Mouse (Mus musculus): ENCODE data around the gene Gm20517.

Gene Gm20517

GRCm38 (mm10) chr17:47678702-47679101, 67.3 kb downstream of the Gm20517 start:
- DNase-seq (ENCODE audit: low spot score) = no peak

DNA sequence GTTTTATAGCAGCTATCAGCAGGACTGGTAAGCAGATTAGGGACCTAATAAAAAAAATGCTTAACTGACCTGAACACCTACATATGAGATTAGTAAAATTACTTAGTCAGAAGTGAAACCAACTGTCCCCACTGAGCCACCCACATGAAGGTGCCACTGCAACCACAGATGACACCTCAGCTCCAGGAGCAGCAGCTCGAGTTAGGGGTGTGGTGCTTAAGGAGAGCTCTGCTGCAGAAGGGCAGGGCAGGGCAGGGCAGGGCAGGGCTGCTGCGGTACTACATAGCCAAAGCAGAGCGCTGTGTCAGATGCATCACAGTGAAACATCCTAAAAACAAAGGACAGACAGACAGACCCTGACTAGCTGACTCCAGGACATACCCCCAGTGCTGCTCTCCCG, 71.4 kb downstream of the Gm20517 start:
- no peak for DNase-seq (ENCODE audit: low spot score)

GRCm38 (mm10) chr17:47687409-47688343, 76.3 kb downstream of the Gm20517 start:
- DNase-seq (ENCODE audit: low spot score) = peak; percentile 75

- DNase-seq (ENCODE audit: low spot score) = no peak
Observed at GRCm38 (mm10) chr17:47688344-47688607, 76.9 kb downstream of the Gm20517 start, which contains the start of gene Tomm6. Gene Tomm6, minus strand, starts transcription at chr17:47688386.

DNA sequence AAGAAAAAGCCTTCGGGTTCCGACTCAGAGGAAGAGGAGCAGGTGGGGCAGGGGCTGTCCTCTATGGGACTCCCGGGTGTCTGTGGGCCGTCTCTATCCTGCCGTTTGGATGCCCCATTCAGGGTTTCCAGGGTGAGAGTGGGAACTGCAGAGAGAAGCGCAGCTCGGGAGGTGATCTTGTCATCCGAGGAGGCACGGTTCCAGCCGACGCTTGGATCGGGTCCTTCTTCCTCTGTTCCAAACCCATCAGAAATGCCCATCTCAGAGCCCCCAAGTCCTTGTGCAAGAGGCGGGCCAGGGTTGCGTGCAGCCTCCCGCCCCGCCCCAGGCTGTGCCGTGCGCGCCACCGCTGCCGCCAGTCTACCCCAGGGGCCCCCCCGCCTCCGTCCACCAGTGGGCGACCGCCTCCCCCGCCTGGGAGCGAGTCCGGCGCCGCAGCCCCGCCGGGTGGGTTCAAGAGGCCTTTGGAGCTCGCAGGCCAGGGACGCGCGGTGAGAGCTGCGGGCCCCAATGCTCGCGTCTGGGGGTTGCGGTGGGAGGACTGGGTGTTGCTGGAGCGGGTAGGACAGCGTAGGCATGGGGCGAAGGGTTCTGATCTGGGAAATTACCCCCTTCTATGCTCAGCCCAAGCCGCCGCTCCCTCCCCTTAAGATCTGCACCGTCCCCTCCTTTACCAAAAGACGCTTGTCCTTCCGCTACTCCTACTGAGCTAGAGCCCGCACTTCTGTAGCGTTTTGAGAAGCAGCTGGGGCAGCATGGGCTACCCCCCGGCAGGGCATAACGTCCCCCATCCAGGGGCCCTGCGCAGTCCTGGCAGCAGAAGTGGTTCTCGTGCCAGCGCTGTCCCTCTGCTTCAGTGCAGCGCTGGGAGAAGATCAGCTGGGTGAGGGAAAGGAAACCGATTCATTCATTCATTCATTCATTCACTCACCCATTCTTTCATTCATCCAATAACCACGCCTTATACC, 77.5 kb downstream of the Gm20517 start, which contains the start of gene Frs3:
Frs3 (plus strand) TSS at position 423 of the 968 bp plus-strand sequence.
- no peak for DNase-seq (ENCODE audit: low spot score)

DNA sequence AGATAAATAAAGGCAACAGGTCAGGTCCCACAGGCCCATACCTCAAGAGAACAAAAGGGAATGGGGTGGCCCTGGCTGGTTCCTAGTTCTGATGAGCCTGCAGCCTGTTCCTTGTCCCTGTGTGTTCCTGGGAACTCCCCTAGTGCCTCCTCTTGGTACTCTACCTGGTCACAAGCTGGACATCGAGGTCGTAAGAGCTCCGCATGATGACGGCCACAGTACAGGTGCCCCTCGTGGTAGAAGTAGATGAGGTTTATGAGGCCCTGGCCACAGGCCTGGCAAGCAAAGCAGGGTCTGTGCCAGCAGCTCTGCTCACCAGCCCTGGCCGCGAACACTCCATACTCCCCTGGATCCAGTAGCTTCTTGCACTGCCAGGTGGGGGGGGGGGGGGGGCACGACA, 78.5 kb downstream of the Gm20517 start:
- no peak for DNase-seq (ENCODE audit: low spot score)

DNA sequence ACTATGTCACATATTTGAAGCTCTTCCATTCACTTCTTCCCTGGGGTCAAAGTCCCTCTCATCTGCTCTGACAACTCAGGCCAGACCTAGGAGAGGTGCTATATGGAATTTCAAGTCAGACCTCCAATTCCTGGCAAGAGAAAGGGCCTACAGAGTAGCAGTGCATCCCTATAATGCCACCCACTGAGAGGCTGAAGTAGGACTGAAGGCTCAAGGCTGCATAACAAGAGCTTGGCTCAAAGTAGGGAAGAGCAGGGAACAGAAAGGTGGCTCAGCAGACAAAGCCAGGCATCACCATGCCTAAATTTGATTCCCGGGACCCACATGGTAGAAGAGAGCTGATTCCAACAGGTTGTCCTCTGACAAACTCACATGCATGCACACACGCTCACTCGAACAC, 80.3 kb downstream of the Gm20517 start:
- DNase-seq (ENCODE audit: low spot score) = no peak

DNA sequence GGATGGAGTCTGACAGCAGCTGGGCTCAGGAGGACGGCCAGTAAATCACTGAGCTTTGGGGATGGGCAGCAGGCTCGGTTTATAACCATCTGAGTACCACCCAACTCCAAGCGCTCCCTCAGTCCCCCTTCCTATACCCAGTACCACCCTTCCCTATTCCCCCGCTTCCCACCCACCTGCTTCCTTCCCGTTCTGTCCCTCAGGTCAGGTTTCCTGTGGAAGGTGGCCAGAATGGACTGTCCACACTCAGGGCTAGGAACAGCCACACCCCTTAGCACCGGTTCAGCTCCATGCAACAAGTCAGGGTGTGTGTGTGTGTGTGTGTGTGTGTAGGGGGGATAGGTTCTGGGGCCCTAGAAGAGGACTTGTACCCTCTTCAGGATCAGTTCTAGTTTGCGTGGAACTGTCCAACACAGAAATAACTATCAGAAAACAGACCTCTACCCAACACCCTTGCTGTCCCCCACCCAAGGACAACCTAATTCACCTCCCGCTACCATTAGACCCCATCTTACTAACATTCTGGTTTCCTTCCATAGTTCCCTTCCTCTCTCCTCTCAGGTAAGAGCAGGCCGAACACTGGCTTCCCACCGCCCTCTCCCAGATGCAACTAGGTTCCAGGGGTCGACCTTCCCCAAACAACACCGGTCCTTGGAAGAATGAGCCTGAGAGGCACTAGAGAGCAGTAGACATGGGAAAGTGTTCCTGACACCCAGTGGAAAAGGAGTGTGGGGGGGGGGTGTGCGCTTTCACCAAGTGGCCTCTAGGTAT, 82.5 kb downstream of the Gm20517 start:
- DNase-seq (ENCODE audit: low spot score) = no peak

GRCm38 (mm10) chr17:47694442-47694502, 82.9 kb downstream of the Gm20517 start, which contains the start of gene Gm21981:
Gene Gm21981, minus strand, starts transcription at chr17:47694455.
- DNase-seq (ENCODE audit: low spot score) = no peak

- peak; percentile 94 for DNase-seq (ENCODE audit: low spot score)
Observed at GRCm38 (mm10) chr17:47694503-47695336, 83.3 kb downstream of the Gm20517 start, which contains the start of gene Prickle4. Gene Prickle4, minus strand, starts transcription at chr17:47694736.

DNA sequence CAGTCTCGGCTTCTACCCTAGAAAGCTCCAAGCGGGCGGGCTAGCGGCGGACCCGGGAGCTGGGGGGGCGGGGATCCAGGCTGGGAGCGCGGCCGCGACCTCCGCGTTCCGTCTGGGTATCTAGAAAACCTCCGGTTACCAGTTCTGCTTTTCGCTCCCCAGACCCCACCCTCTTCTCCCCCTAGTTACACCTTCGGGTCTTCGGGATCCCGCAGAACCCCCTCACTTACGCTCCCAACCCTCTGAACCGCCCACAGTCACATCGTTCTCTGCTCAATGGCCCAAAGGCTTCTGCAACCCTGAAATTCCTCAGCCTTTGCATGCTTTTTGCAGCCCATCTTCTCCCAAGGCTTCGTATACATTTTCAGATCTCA, 83.9 kb downstream of the Gm20517 start:
- DNase-seq (ENCODE audit: low spot score) = no peak

DNA sequence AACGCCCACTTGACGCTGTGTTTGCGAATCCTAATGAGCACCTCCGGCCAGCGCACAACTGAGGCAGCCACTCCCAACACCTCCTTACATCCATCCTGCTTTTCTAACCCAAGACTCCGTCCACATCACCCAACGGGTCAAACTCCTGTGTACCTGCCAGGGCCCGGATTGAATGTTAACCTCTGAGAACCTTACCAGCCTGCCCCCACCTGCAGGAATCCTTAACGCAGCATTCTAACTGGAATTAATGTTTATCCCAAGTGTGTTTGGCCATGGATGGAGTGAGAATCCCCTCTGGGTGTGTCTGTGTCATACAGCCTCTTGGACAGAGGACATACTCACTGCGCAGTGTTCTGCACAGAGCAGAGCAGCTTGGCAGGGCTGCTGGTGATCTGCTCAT, 86.8 kb downstream of the Gm20517 start:
- DNase-seq (ENCODE audit: low spot score) = no peak

DNA sequence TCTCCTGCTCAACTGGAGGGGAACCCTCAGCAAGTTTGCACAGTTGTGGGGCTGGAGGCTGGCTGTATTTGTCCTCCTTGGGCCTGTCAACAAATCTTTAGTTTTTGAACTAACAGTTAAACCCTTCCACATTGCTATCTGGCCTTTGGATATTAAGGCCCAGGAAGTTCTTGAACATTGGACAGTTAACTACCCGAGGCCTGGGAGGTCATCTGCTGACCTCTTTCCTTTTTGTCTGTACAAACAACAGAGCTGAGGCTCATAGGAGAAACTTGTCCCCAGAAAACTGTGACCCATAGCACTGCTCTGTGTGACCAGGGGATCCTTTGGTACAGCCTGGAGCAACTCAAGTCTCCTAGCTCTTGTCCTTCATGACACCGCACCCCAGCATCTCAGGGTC, 87.7 kb downstream of the Gm20517 start:
- DNase-seq (ENCODE audit: low spot score) = no peak

DNA sequence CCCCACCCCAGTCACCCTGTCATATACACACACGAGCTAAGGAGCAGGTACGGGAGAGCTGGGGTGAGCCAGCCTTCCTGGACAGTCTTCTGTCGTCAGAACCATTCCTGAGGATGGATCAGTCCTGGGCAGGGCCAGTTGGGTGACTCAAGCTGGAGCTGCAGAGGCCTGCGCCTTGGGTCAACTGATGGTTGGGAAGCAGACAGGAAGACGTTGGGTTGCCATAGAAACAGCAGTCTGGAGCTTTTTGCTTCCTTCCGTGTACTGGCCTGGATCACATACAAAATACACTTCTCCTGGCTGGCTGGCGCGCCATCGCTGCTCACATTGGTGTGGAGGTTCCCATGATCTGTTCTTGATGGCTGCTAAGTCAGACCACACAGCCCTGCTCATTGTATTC, 90.4 kb downstream of the Gm20517 start:
- DNase-seq (ENCODE audit: low spot score) = no peak

GRCm38 (mm10) chr17:47702548-47703345, 91.4 kb downstream of the Gm20517 start:
- DNase-seq (ENCODE audit: low spot score) = no peak

DNA sequence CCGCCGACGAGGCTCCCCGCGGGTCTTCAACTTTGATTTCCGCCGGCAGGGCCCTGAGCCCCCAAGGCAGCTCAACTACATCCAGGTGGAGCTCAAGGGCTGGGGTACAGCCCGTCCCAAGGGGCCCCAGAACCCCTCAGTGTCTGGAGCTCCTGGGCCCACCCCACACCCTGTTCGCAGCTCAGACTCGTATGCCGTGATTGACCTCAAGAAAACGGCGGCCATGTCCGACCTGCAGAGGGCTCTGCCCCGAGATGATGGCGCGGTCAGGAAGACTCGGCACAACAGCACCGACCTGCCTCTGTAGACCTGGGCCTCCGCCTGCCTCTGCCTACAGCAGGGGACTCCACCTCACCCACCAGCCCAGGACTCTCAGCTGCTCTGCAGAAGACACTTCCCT, 92.2 kb downstream of the Gm20517 start:
- DNase-seq (ENCODE audit: low spot score) = no peak

GRCm38 (mm10) chr17:47704692-47705091, 93.3 kb downstream of the Gm20517 start:
- no peak for DNase-seq (ENCODE audit: low spot score)

GRCm38 (mm10) chr17:47706196-47706595, 94.8 kb downstream of the Gm20517 start:
- no peak for DNase-seq (ENCODE audit: low spot score)

DNA sequence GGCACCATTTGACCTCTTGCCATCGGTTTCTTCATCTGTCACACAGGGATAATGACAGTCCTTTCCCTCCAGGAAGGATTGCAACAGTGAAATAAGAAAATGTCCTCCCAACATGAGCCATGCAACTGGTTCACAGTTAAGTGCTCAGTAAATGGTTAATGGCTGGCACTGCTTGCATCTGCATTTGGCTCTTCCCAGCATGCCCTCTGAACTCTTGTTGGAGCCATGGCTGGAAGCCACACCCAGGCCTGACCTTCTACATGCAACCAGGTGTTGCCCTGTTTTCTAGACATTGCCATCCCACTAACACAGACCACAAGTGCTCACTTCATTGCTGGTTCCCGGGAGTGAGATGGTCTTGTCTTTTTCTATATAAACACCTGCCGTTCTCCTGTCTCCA, 96.6 kb downstream of the Gm20517 start:
- DNase-seq (ENCODE audit: low spot score) = no peak

DNA sequence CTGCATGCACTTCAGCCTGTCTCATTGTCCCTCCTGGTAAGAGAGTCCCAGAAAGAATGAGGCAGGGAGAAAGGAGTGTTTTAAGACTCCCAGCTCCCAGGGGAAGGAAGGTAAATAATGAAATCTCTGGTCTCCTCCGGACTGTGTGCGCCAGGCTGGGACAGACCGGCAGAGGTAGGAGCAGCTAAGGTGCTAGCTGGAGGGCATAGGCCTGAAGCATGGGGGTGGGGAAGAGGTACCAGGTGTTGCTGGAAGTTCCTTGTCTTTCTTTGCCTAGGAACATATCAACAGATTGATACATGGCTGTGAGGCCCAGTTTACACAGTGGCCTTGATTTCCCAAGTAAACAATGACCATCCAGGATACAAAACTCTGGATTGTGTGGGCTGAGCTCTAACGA, 97.6 kb downstream of the Gm20517 start:
- DNase-seq (ENCODE audit: low spot score) = no peak

- no peak for DNase-seq (ENCODE audit: low spot score)
Observed at GRCm38 (mm10) chr17:47710036-47710435, 98.6 kb downstream of the Gm20517 start.
